Mouse (Mus musculus) stomach, embryonic 14.5 days (tissue): ENCODE results near the gene Zscan21. TPM values are rescaled to one million over a fixed set of nuclear protein-coding genes. Genes with fewer than 3 reads are reported as not detected.
"Not testable (repeated sequence)": the region's sequence is repeated elsewhere in the genome, so short reads cannot be mapped to it uniquely, and the experiment has no call there.

ENCODE experiments used
- ATAC-seq: fragments of 200-750 bp; cut with Nextera tagmentation; 2 replicates; pipeline ENCODE4 v1.8.0; 2017; ENCODE audit warnings: low read depth, moderate TSS enrichment; ENCODE audit not compliant: insufficient number of reproducible peaks, insufficient read depth, low FRiP score
- H3K27ac ChIP-seq: fragments of 300-500 bp; sonication (generic); 2 replicates; pipeline ENCODE4 v1.5.1; 2014; ENCODE audit warnings: mild to moderate bottlenecking, low read length, moderate library complexity, mixed read lengths
- H3K27me3 ChIP-seq: fragments of 300-500 bp; sonication (generic); 2 replicates; pipeline ENCODE4 v1.6.1; 2014; ENCODE audit warnings: low read length, control low read depth, mixed read lengths; ENCODE audit not compliant: control insufficient read depth, insufficient read depth
- H3K36me3 ChIP-seq: fragments of 300-500 bp; sonication (generic); 2 replicates; pipeline ENCODE4 v1.6.1; 2014; ENCODE audit warnings: mild to moderate bottlenecking, control low read depth, low read length, moderate library complexity, mixed read lengths; ENCODE audit not compliant: control insufficient read depth, insufficient read depth
- H3K4me1 ChIP-seq: fragments of 300-500 bp; sonication (generic); 2 replicates; pipeline ENCODE4 v1.6.1; 2014; ENCODE audit warnings: low read length, control low read depth, mixed read lengths; ENCODE audit not compliant: control insufficient read depth, insufficient read depth
- H3K4me2 ChIP-seq: fragments of 300-500 bp; sonication (generic); replicated peaks from 2 replicates; pipeline ENCODE4 v1.6.1; 2014; ENCODE audit warnings: low read depth, low read length, control low read depth
- H3K4me3 ChIP-seq: fragments of 300-500 bp; sonication (generic); 2 replicates; pipeline ENCODE4 v1.5.1; 2014; ENCODE audit warnings: low read depth, low read length, control low read depth
- H3K9ac ChIP-seq: fragments of 300-500 bp; sonication (generic); replicated peaks from 2 replicates; pipeline ENCODE4 v1.6.1; 2014; ENCODE audit warnings: low read depth, mild to moderate bottlenecking, control low read depth, low read length, moderate library complexity, mixed read lengths
- H3K9me3 ChIP-seq: fragments of 300-500 bp; sonication (generic); 2 replicates; pipeline ENCODE4 v1.6.1; 2016; ENCODE audit warnings: low read depth, low read length, control low read depth; ENCODE audit not compliant: control insufficient read depth
- WGBS: fragments of 180-500 bp; shearing (Covaris S2); extraction: QIAGEN DNeasy Blood & Tissue Kit; methylation state at CpG from one replicate; pipeline ENCODE4 v1.1.7; 2014; 5-methylcytosine and 5-hydroxymethylcytosine counted together
- polyA plus RNA-seq: library from polyadenylated mRNA; unstranded; fragments of >200 nt; fragmentation: Nextera tagmentation; extraction: Ambion mirVana; gene quantifications from 2 replicates; pipeline ENCODE4 v1.2.1, GENCODE M21; 2014

Zscan21 gene
- polyA plus RNA-seq, 1 experiment from 2014 or later = 60.9 TPM

DNA sequence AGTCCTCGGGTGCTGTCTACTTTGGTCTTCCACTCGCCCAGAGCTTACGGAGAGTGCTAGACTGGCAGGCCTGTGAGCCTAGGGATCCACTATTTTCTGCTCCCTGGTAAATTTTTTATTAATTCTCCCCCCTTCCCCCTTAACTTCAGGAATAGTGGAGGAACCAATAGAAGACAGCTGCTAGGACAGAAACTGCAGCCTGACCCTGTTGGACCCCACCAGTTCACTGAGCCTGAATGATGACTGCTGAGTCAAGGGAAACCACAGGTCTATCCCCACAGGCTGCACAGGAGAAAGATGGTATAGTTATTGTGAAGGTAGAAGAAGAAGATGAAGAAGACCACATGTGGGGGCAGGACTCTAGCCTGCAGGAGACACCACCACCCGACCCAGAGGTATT lies 23.9 kb upstream of the Zscan21 start:
- 98% methylated on average over 4 of the region's 4 CpGs for WGBS

DNA sequence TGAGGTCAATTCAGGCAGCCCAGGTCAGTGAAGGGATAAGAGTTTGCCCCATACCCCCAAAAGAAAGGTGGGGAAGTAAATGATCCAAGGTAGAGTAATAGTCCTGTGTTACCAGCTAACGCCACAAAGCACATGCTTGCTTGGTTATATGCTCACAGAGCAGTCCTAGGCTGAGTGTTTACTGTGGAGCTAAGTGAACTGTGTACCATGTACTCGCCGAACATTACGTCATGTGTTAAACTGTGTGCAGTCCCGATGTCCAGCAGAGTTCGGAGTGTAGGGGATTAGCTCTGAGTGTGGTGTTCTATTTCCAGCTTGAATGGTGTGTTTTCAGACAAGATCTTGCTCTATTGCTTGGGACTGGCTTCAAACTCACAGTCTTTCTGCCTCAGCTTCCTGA lies 22.2 kb upstream of the Zscan21 start:
- WGBS = 94% methylated on average over 6 of the region's 6 CpGs
- peaks cover 46% of the 10 kb centered on the region for H3K36me3 ChIP-seq

More for the DNA sequence above, 23.9 kb upstream of the Zscan21 start:
- Histone ChIP-seq H3K4me2 (no peak overlapping the region), H3K27me3 (no peaks in the 10 kb centered on the region), H3K36me3 (peaks cover 30% of the 10 kb centered on the region), H3K9ac (no peak overlapping the region), H3K4me1 (0 out of 2 replicates have a peak, but pooled peaks cover 3% of the 10 kb centered on the region), H3K27ac (no peak overlapping the region), H3K4me3 (no peak overlapping the region), H3K9me3 (no peaks in the 10 kb centered on the region)
- ATAC-seq = no peak

DNA sequence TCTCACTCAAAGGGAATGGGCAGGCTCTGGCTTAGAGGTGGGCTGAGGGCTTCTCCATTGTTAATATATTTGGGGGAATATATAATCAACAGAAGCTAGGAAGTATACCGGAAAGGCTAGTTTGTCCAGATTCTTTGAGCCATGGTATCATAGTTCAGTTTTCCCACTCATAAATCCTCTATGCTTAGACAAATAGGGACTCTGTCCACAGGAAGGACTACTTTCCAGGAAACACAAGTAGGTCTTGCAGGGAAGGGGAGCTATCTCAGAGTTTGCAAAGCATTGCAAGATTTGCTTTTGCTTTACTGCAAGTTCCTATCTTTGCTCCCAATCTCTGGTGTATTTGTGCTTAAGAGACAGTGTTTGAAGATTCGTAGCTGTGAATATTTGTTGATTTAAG lies 11.7 kb upstream of the Zscan21 start:
- ATAC-seq = no peak
- 64% methylated on average over 2 of the region's 2 CpGs for WGBS
- Histone ChIP-seq H3K27ac (no peak overlapping the region), H3K4me2 (no peak overlapping the region), H3K36me3 (peaks cover 47% of the 10 kb centered on the region), H3K4me3 (no peak overlapping the region), H3K9me3 (no peaks in the 10 kb centered on the region), H3K4me1 (no peaks in the 10 kb centered on the region), H3K27me3 (no peaks in the 10 kb centered on the region), H3K9ac (no peak overlapping the region)

More for the DNA sequence above, 22.2 kb upstream of the Zscan21 start:
- H3K27ac ChIP-seq = no peak overlapping the region
- no peaks in the 10 kb centered on the region for H3K9me3 ChIP-seq
- H3K9ac ChIP-seq = no peak overlapping the region
- H3K27me3 ChIP-seq = no peaks in the 10 kb centered on the region
- no peak overlapping the region for H3K4me2 ChIP-seq
- no peak for ATAC-seq
- no peaks in the 10 kb centered on the region for H3K4me1 ChIP-seq
- no peak overlapping the region for H3K4me3 ChIP-seq

GRCm38 (mm10) chr5:138107130-138107529 lies 9.6 kb upstream of the Zscan21 start:
- H3K27me3 ChIP-seq = no peaks in the 10 kb centered on the region
- H3K4me1 ChIP-seq = no peaks in the 10 kb centered on the region
- H3K36me3 ChIP-seq = peaks cover 26% of the 10 kb centered on the region; the same call in 1 of the 2 replicates
- H3K4me2 ChIP-seq = no peak overlapping the region
- ATAC-seq = no peak
- no peak overlapping the region for H3K27ac ChIP-seq
- no peak overlapping the region for H3K9ac ChIP-seq
- 70% methylated on average over 3 of the region's 3 CpGs for WGBS
- no peak overlapping the region for H3K4me3 ChIP-seq
- no peaks in the 10 kb centered on the region for H3K9me3 ChIP-seq

DNA sequence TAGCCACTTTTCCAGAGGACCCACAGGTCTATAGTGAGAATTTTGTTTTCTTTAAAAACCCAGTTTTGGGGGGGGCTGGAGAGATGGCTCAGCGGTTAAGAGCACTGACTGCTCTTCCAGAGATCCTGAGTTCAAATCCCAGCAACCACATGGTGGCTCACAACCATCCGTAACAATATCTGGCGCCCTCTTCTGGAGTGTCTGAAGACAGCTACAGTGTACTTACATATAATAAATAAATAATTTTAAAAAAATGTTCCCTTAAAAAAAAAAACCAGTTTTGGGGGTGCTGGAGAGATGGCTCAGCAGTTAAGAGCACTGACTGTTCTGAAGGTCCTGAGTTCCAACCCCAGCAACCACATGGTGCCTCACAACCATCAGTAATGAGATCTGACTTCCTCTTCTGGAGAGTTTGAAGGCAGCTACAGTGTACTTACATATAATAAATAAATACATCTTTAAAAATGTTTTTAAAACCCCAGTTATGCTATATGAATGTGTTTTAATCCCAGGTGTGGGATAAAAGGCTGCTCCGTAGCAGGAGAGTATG lies 6.8 kb upstream of the Zscan21 start:
- not testable (repeated sequence) for H3K4me3 ChIP-seq, H3K4me2 ChIP-seq, H3K9me3 ChIP-seq, H3K9ac ChIP-seq, ATAC-seq, H3K27me3 ChIP-seq, H3K27ac ChIP-seq, H3K36me3 ChIP-seq, H3K4me1 ChIP-seq
- 58% methylated on average over 4 of the region's 4 CpGs for WGBS

DNA sequence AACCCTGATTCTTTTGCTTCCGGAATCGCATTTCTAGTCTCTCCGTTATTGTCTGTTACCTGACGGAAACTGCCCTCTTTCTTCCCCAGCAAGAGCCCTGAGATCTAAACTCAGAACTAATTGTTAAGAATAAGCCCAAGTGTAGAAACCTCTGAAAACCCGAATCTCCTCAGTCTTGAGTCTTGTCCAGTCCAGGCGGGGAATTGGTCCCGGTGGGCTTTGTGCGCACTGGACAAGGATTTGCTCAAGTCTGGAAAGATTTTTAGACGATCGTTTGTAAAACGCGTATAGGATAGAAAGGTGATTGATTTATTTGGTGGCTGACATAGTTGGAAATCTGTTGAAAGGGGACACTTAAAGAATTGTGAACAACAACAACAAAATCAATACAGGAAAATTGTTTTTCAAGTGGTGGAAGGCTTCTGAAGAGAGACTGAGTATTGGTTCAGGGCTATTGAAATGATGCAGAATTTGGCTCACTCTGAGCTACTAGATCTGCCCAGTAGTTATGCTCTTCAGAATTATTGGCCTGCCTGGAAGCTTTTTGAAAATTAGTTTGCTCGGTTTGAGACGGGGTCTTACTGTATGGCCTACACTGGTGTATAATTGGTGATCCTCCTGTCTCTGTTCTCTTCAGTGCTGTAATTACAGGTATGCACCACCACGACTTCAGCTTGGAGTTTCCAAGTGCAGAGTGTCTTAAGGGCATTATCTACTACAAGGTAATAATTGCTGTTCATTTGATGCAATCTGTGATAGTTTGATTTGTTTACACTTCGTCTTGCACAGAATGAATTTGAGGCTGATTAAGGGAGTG lies 704 bp downstream of the Zscan21 start:
- H3K36me3 ChIP-seq = peaks cover 3% of the 10 kb centered on the region; the same call in 1 of the 2 replicates
- H3K4me1 ChIP-seq = no peaks in the 10 kb centered on the region; the same call in 1 of the 2 replicates
- 6% methylated on average over 16 of the region's 16 CpGs for WGBS
- H3K4me3 ChIP-seq = peak overlapping the region; percentile 58
- H3K27me3 ChIP-seq = no peaks in the 10 kb centered on the region
- peak overlapping the region; percentile 71 for H3K9ac ChIP-seq
- no peaks in the 10 kb centered on the region for H3K9me3 ChIP-seq
- H3K4me2 ChIP-seq = peak overlapping the region; percentile 64
- ATAC-seq = peak; percentile 34; the same call in 1 of the 2 replicates
- H3K27ac ChIP-seq = peak overlapping the region; percentile 92

GRCm38 (mm10) chr5:138118041-138118440 lies 1.3 kb downstream of the Zscan21 start:
- Histone ChIP-seq H3K9ac (peak overlapping the region; percentile 71; the same call in 1 of the 2 replicates), H3K4me2 (peak overlapping the region; percentile 64), H3K27me3 (no peaks in the 10 kb centered on the region), H3K4me1 (no peaks in the 10 kb centered on the region; the same call in 1 of the 2 replicates), H3K9me3 (no peaks in the 10 kb centered on the region), H3K27ac (no peak overlapping the region; the same call in 1 of the 2 replicates), H3K4me3 (peak overlapping the region; percentile 58), H3K36me3 (peaks cover 5% of the 10 kb centered on the region)
- ATAC-seq = no peak
- WGBS = 66% methylated on average over 3 of the region's 3 CpGs

GRCm38 (mm10) chr5:138132425-138133064 lies 15.8 kb downstream of the Zscan21 start:
- 92% methylated on average over 5 of the region's 5 CpGs for WGBS
- Histone ChIP-seq H3K4me1 (no peaks in the 10 kb centered on the region), H3K4me2 (no peak overlapping the region), H3K9me3 (no peaks in the 10 kb centered on the region), H3K27ac (no peak overlapping the region), H3K4me3 (no peak overlapping the region), H3K36me3 (peaks cover 60% of the 10 kb centered on the region), H3K27me3 (no peaks in the 10 kb centered on the region), H3K9ac (no peak overlapping the region)
- no peak for ATAC-seq
